Mouse (Mus musculus): ENCODE results near the gene Ugt1a10. TPM values are rescaled to one million over a fixed set of nuclear protein-coding genes. Genes with fewer than 3 reads are reported as not detected.

Gene Ugt1a10
- polyA plus RNA-seq, 1 experiment from 2014 or later: 0.21 TPM

- H3K4me3 ChIP-seq (ENCODE audit: low read depth, low read length): no peak within 1 kb of the TSS
- 58% methylated on average over 2 of the region's 2 CpGs for WGBS (ENCODE audit: insufficient replicate concordance)
- no peak for ATAC-seq
- no peak for TF ChIP-seq EP300 (IDR thresholded peaks at IDR 0.05; ENCODE audit: low read depth)
- no peak for TF ChIP-seq CTCF (IDR thresholded peaks at IDR 0.05; ENCODE audit: low read depth)
- no peaks in the 10 kb centered on the region for H3K36me3 ChIP-seq (replicated peaks; ENCODE audit: insufficient read depth, low read length)
- H3K27me3 ChIP-seq (ENCODE audit: insufficient read depth, low read length): no peaks in the 10 kb centered on the region
- no peak within 1 kb of the TSS for H3K9ac ChIP-seq (replicated peaks)
- no peaks in the 10 kb centered on the region for H3K4me1 ChIP-seq (ENCODE audit: insufficient read depth)
- H3K27ac ChIP-seq (ENCODE audit: low read depth): no peak within 1 kb of the TSS
- peaks cover 2% of the 10 kb centered on the region; the same call in 1 of the 2 replicates for H3K9me3 ChIP-seq (ENCODE audit: low read length)
- H3K4me2 ChIP-seq (ENCODE audit: low read depth, low read length): no peak within 1 kb of the TSS
- no peak for DNase-seq
Observed at GRCm38 (mm10) chr1:88070495-88070894, 15.3 kb downstream of the Ugt1a10 start, which contains the start of gene Ugt1a9. Gene Ugt1a9, plus strand, starts transcription at chr1:88070800.

DNA sequence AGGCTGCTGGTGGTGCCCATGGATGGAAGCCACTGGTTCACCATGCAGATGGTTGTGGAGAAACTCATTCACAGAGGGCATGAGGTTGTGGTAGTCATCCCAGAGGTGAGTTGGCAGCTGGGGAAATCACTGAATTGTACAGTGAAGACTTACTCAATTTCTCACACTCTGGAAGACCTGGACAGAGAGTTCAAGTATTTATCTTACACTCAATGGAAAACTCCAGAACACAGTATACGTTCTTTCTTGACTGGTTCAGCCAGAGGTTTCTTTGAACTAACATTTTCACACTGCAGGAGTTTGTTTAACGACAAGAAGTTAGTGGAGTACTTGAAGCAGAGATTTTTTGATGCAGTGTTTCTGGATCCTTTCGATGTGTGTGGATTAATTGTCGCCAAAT is 15.7 kb downstream of the Ugt1a10 start:
- no peaks in the 10 kb centered on the region for H3K4me1 ChIP-seq (ENCODE audit: insufficient read depth)

DNA sequence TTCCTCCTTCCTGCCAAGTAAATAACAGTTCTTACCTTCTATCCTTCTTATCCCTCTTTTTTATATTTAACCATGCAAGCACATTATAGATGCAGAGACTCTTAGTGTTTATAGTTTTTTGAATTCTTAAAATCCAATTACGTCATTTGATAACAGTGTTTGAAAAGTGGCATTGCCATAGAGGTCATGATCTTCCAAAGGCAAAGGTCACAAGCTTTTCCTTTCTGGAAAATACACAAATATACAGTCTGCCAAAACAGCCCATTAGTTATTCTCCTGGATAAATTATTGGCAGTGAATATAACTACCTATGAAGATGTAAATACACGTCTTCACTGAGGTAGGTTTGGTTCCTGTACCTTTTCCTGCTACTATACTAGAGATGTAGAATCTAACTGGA is 19.3 kb downstream of the Ugt1a10 start:
- H3K9ac ChIP-seq (replicated peaks): no peak overlapping the region
- H3K4me3 ChIP-seq (ENCODE audit: low read depth, low read length): no peak overlapping the region
- no peaks in the 10 kb centered on the region for H3K4me1 ChIP-seq (ENCODE audit: insufficient read depth)
- 73% methylated on average over 2 of the region's 2 CpGs for WGBS (ENCODE audit: insufficient replicate concordance)
- H3K36me3 ChIP-seq (replicated peaks; ENCODE audit: insufficient read depth, low read length): no peaks in the 10 kb centered on the region
- H3K4me2 ChIP-seq (ENCODE audit: low read depth, low read length): no peak overlapping the region
- TF ChIP-seq EP300 (IDR thresholded peaks at IDR 0.05; ENCODE audit: low read depth): no peak
- TF ChIP-seq CTCF (IDR thresholded peaks at IDR 0.05; ENCODE audit: low read depth): no peak
- DNase-seq (no peak), ATAC-seq (no peak)
- peaks cover 3% of the 10 kb centered on the region; the same call in 1 of the 2 replicates for H3K9me3 ChIP-seq (ENCODE audit: low read length)
- H3K27me3 ChIP-seq (ENCODE audit: insufficient read depth, low read length): no peaks in the 10 kb centered on the region
- no peak overlapping the region for H3K27ac ChIP-seq (ENCODE audit: low read depth)

More for the DNA sequence above, 15.7 kb downstream of the Ugt1a10 start:
- H3K36me3 ChIP-seq (replicated peaks; ENCODE audit: insufficient read depth, low read length): no peaks in the 10 kb centered on the region
- H3K9ac ChIP-seq (replicated peaks): no peak overlapping the region
- no peak overlapping the region for H3K27ac ChIP-seq (ENCODE audit: low read depth)
- H3K4me3 ChIP-seq (ENCODE audit: low read depth, low read length): no peak overlapping the region
- no peak for ATAC-seq
- H3K9me3 ChIP-seq (ENCODE audit: low read length): peaks cover 3% of the 10 kb centered on the region; the same call in 1 of the 2 replicates
- no peak overlapping the region for H3K4me2 ChIP-seq (ENCODE audit: low read depth, low read length)
- DNase-seq: no peak
- no peak for TF ChIP-seq CTCF (IDR thresholded peaks at IDR 0.05; ENCODE audit: low read depth)
- TF ChIP-seq EP300 (IDR thresholded peaks at IDR 0.05; ENCODE audit: low read depth): no peak
- H3K27me3 ChIP-seq (ENCODE audit: insufficient read depth, low read length): no peaks in the 10 kb centered on the region
- 73% methylated on average over 4 of the region's 4 CpGs for WGBS (ENCODE audit: insufficient replicate concordance)

DNA sequence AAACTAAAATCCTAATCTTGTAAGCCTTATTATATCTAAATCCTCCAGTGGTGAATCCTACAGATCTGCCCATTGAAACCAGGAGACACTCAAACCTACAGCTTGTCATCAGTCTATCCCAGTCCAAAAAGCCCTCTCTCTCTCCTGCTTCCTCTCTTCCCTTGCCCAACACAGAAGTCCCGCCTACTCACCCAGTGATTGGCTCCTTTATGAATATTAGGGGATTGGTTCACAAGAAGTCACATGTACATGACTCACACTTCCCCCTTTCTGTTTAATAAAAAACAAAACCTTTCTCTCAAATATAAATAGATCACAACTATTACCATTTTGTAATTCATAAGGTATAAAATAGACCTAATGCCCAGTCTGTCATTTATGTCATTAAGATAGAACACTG is 21.9 kb downstream of the Ugt1a10 start:
- H3K27ac ChIP-seq (ENCODE audit: low read depth): no peak overlapping the region
- no peak overlapping the region for H3K4me3 ChIP-seq (ENCODE audit: low read depth, low read length)
- ATAC-seq (no peak), DNase-seq (no peak)
- H3K27me3 ChIP-seq (ENCODE audit: insufficient read depth, low read length): no peaks in the 10 kb centered on the region
- WGBS (ENCODE audit: insufficient replicate concordance): 73% methylated on average over 1 of the region's 1 CpGs
- no peak overlapping the region for H3K9ac ChIP-seq (replicated peaks)
- no peak for TF ChIP-seq CTCF (IDR thresholded peaks at IDR 0.05; ENCODE audit: low read depth)
- TF ChIP-seq EP300 (IDR thresholded peaks at IDR 0.05; ENCODE audit: low read depth): no peak
- H3K4me1 ChIP-seq (ENCODE audit: insufficient read depth): no peaks in the 10 kb centered on the region
- H3K9me3 ChIP-seq (ENCODE audit: low read length): peaks cover 3% of the 10 kb centered on the region; the same call in 1 of the 2 replicates
- H3K36me3 ChIP-seq (replicated peaks; ENCODE audit: insufficient read depth, low read length): no peaks in the 10 kb centered on the region
- no peak overlapping the region for H3K4me2 ChIP-seq (ENCODE audit: low read depth, low read length)

- Histone ChIP-seq H3K4me3 (ENCODE audit: low read depth, low read length) (no peak overlapping the region), H3K27me3 (ENCODE audit: insufficient read depth, low read length) (no peaks in the 10 kb centered on the region), H3K4me2 (ENCODE audit: low read depth, low read length) (no peak overlapping the region), H3K36me3 (replicated peaks; ENCODE audit: insufficient read depth, low read length) (no peaks in the 10 kb centered on the region), H3K9me3 (ENCODE audit: low read length) (no peaks in the 10 kb centered on the region), H3K4me1 (ENCODE audit: insufficient read depth) (no peaks in the 10 kb centered on the region), H3K27ac (ENCODE audit: low read depth) (no peak overlapping the region), H3K9ac (replicated peaks) (no peak overlapping the region)
- ATAC-seq (no peak), DNase-seq (no peak)
- 48% methylated on average over 1 of the region's 1 CpGs for WGBS (ENCODE audit: insufficient replicate concordance)
- TF ChIP-seq EP300 (IDR thresholded peaks at IDR 0.05; ENCODE audit: low read depth): no peak
- no peak for TF ChIP-seq CTCF (IDR thresholded peaks at IDR 0.05; ENCODE audit: low read depth)
Observed at GRCm38 (mm10) chr1:88081670-88082069, 26.5 kb downstream of the Ugt1a10 start.

DNA sequence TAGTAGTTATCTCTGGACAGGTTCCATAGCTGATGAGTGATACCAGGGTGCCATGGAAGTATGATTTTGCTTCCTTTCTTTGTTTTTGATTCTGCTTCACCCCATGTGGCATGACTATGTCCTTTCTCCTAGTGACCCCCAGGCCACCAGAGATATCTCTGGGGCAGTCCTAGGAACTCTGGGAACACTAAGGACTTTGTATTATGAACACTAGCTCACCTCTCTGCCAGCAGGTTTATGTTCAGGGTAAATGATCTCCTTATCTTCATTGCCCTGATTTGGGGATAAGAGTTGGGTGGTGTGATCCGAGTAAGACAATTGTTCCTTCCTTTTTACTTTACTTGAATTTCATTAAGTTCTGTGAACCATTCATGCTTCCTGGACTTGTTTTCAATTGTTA is 30.9 kb downstream of the Ugt1a10 start:
- no peak overlapping the region for H3K4me3 ChIP-seq (ENCODE audit: low read depth, low read length)
- no peak overlapping the region for H3K9ac ChIP-seq (replicated peaks)
- H3K27ac ChIP-seq (ENCODE audit: low read depth): no peak overlapping the region
- ATAC-seq (no peak), DNase-seq (no peak)
- H3K27me3 ChIP-seq (ENCODE audit: insufficient read depth, low read length): no peaks in the 10 kb centered on the region
- no peak overlapping the region for H3K4me2 ChIP-seq (ENCODE audit: low read depth, low read length)
- TF ChIP-seq CTCF (IDR thresholded peaks at IDR 0.05; ENCODE audit: low read depth): no peak
- TF ChIP-seq EP300 (IDR thresholded peaks at IDR 0.05; ENCODE audit: low read depth): no peak
- H3K4me1 ChIP-seq (ENCODE audit: insufficient read depth): no peaks in the 10 kb centered on the region
- no peaks in the 10 kb centered on the region for H3K9me3 ChIP-seq (ENCODE audit: low read length)
- WGBS (ENCODE audit: insufficient replicate concordance): 55% methylated on average over 1 of the region's 1 CpGs
- H3K36me3 ChIP-seq (replicated peaks; ENCODE audit: insufficient read depth, low read length): no peaks in the 10 kb centered on the region

GRCm38 (mm10) chr1:88087513-88087912 is 32.3 kb downstream of the Ugt1a10 start, which contains the start of gene Ugt1a8:
Gene Ugt1a8, plus strand, starts transcription at chr1:88087813.
- no peaks in the 10 kb centered on the region for H3K27me3 ChIP-seq (ENCODE audit: insufficient read depth, low read length)
- DNase-seq: no peak
- H3K4me3 ChIP-seq (ENCODE audit: low read depth, low read length): no peak within 1 kb of the TSS
- no peak within 1 kb of the TSS for H3K27ac ChIP-seq (ENCODE audit: low read depth)
- H3K36me3 ChIP-seq (replicated peaks; ENCODE audit: insufficient read depth, low read length): no peaks in the 10 kb centered on the region
- no peak for ATAC-seq
- no peak within 1 kb of the TSS for H3K4me2 ChIP-seq (ENCODE audit: low read depth, low read length)
- H3K9ac ChIP-seq (replicated peaks): no peak within 1 kb of the TSS
- H3K9me3 ChIP-seq (ENCODE audit: low read length): no peaks in the 10 kb centered on the region
- H3K4me1 ChIP-seq (ENCODE audit: insufficient read depth): no peaks in the 10 kb centered on the region
- WGBS (ENCODE audit: insufficient replicate concordance): 63% methylated on average over 3 of the region's 3 CpGs
- TF ChIP-seq EP300 (IDR thresholded peaks at IDR 0.05; ENCODE audit: low read depth) (no peak), CTCF (IDR thresholded peaks at IDR 0.05; ENCODE audit: low read depth) (no peak)
